Mouse (Mus musculus) myocyte (in vitro differentiated cells): ENCODE results near the gene Plpp3. TPM values are rescaled to one million over a fixed set of nuclear protein-coding genes. Genes with fewer than 3 reads are reported as not detected.

ENCODE experiments used
- H3K27me3 ChIP-seq: one replicate; pipeline ENCODE4 v1.6.1; 2011; ENCODE audit not compliant: control insufficient read depth, insufficient read depth, insufficient read length
- H3K36me3 ChIP-seq: one replicate; pipeline ENCODE4 v1.6.1; 2011; ENCODE audit not compliant: control insufficient read depth, insufficient read depth
- H3K4me2 ChIP-seq: one replicate; pipeline ENCODE4 v1.6.1; 2011; ENCODE audit warnings: low read depth, control low read depth
- H3K4me3 ChIP-seq: one replicate; pipeline ENCODE4 v1.5.1; 2011; ENCODE audit warnings: mild to moderate bottlenecking, control low read depth, moderate library complexity
- H3K79me2 ChIP-seq: one replicate; pipeline ENCODE4 v1.6.1; 2011; ENCODE audit not compliant: control insufficient read depth, insufficient read depth
- H3ac ChIP-seq: one replicate; pipeline ENCODE4 v1.6.1; 2011; ENCODE audit not compliant: control insufficient read depth, insufficient read length
- CEBPB ChIP-seq: IDR thresholded peaks from 2 replicates; pipeline ENCODE4 v1.6.1; 2011; ENCODE audit warnings: mild to moderate bottlenecking, moderate library complexity; ENCODE audit not compliant: poor library complexity, insufficient read depth, severe bottlenecking
- E2F4 ChIP-seq: IDR thresholded peaks from one replicate; pipeline ENCODE4 v1.6.1; 2011; ENCODE audit warnings: mild to moderate bottlenecking, control low read depth, moderate library complexity; ENCODE audit not compliant: insufficient read depth
- MAX ChIP-seq: IDR thresholded peaks from one replicate; pipeline ENCODE4 v1.6.1; 2011; ENCODE audit warnings: low read depth, mild to moderate bottlenecking, control low read depth
- MYOD1 ChIP-seq, 3 experiments: IDR thresholded peaks; one replicate each; pipeline ENCODE4 v1.6.1; 2011; ENCODE audit warnings: control low read depth in 2 of 3, low read depth in 2 of 3, mild to moderate bottlenecking in 2 of 3, moderate library complexity in 1 of 3; ENCODE audit not compliant: insufficient read length in 2 of 3, control insufficient read depth in 1 of 3
- MYOG ChIP-seq, 3 experiments: IDR thresholded peaks; one replicate each; pipeline ENCODE4 v1.6.1; 2011; ENCODE audit warnings: control low read depth in 2 of 3, low read depth in 2 of 3, mild to moderate bottlenecking in 2 of 3; ENCODE audit not compliant: insufficient read length in 2 of 3, control insufficient read depth in 1 of 3, insufficient read depth in 1 of 3
- POLR2A ChIP-seq: IDR thresholded peaks from one replicate; pipeline ENCODE4 v1.6.1; 2011; ENCODE audit warnings: low read depth, mild to moderate bottlenecking, control low read depth, moderate library complexity; ENCODE audit not compliant: insufficient read length
- POLR2AphosphoS2 ChIP-seq: IDR thresholded peaks from one replicate; pipeline ENCODE4 v1.6.1; 2011; ENCODE audit warnings: low read depth, control low read depth; ENCODE audit not compliant: insufficient read length
- REST ChIP-seq: IDR thresholded peaks from one replicate; pipeline ENCODE4 v1.6.1; 2011; ENCODE audit warnings: mild to moderate bottlenecking, control low read depth, moderate library complexity; ENCODE audit not compliant: insufficient read depth, insufficient read length
- SRF ChIP-seq: IDR thresholded peaks from one replicate; pipeline ENCODE4 v1.6.1; 2011; ENCODE audit warnings: low read depth; ENCODE audit not compliant: control insufficient read depth, insufficient read length
- TCF12 ChIP-seq: IDR thresholded peaks from one replicate; pipeline ENCODE4 v1.6.1; 2011; ENCODE audit warnings: mild to moderate bottlenecking, control low read depth; ENCODE audit not compliant: poor library complexity, insufficient read depth, severe bottlenecking
- TCF3 ChIP-seq: IDR thresholded peaks from one replicate; pipeline ENCODE4 v1.6.1; 2011; ENCODE audit warnings: low read depth, control low read depth; ENCODE audit not compliant: insufficient read length
- USF1 ChIP-seq: IDR thresholded peaks from one replicate; pipeline ENCODE4 v1.6.1; 2011; ENCODE audit warnings: low read depth, mild to moderate bottlenecking, control low read depth, moderate library complexity
- polyA plus RNA-seq: library from polyadenylated mRNA; unstranded; fragments of >200 nt; fragmentation: generic; extraction: Trizol; gene quantifications from one replicate; pipeline ENCODE4 v1.2.1, GENCODE M21; 2012; ENCODE audit warnings: missing spikeins

The Plpp3 gene
- polyA plus RNA-seq, 1 experiment = 12.7 TPM

GRCm38 (mm10) chr4:105281751-105282231 is 124.6 kb downstream of the Plpp3 start:
- H3K4me2 ChIP-seq = no peak overlapping the region
- no peaks in the 10 kb centered on the region for H3K36me3 ChIP-seq
- TF ChIP-seq TCF3 (no peak), MYOG (IDR thresholded peaks at IDR 0.05; ENCODE audit: control insufficient read depth in 1 of 3, insufficient read depth in 1 of 3, insufficient read length in 2 of 3, low read depth in 2 of 3) (no peak), USF1 (no peak), MYOD1 (IDR thresholded peaks at IDR 0.05; ENCODE audit: control insufficient read depth in 1 of 3, insufficient read length in 2 of 3, low read depth in 2 of 3) (no peak), POLR2AphosphoS2 (no peak), TCF12 (no peak), MAX (no peak), REST (no peak), CEBPB (no peak), SRF (no peak), POLR2A (no peak), E2F4 (no peak)
- H3K4me3 ChIP-seq = no peak overlapping the region
- no peaks in the 10 kb centered on the region for H3K79me2 ChIP-seq
- H3K27me3 ChIP-seq = no peaks in the 10 kb centered on the region
- H3ac ChIP-seq = no peak overlapping the region

Other genes with a start within 250 kb of the Plpp3 start
- 0.08 TPM for gene Fyb2, start 243.9 kb upstream of the Plpp3 start, polyA plus RNA-seq
- gene Prkaa2, start 47.5 kb upstream of the Plpp3 start, polyA plus RNA-seq = 2.2 TPM